Mouse (Mus musculus) embryonic facial prominence, embryonic 11.5 days (tissue): Measurements from ENCODE around the gene Ripor1. TPM values are rescaled to one million over a fixed set of nuclear protein-coding genes. Genes with fewer than 3 reads are reported as not detected.
A peak's percentile ranks its signal among the peaks of the same experiment; 100 is the strongest.

Experiments used
- ATAC-seq: fragments of 200-750 bp; cut with Nextera tagmentation; replicated peaks from 2 replicates; pipeline ENCODE4 v1.8.0; 2017; ENCODE audit warnings: low read depth; ENCODE audit not compliant: insufficient number of reproducible peaks, low FRiP score, low TSS enrichment
- DNase-seq: peaks from one replicate; pipeline ENCODE4 v3.0.0-alpha.2; 2015; ENCODE audit warnings: low spot score
- H3K27ac ChIP-seq: fragments of 300-500 bp; sonication (generic); replicated peaks from 2 replicates; pipeline ENCODE4 v1.5.1; 2014; ENCODE audit warnings: mild to moderate bottlenecking, low read depth, low read length, control low read depth
- H3K27me3 ChIP-seq: fragments of 300-500 bp; sonication (generic); 2 replicates; pipeline ENCODE4 v1.6.1; 2014; ENCODE audit warnings: mild to moderate bottlenecking, low read length, moderate library complexity, mixed read lengths; ENCODE audit not compliant: control insufficient read depth, insufficient read depth
- H3K36me3 ChIP-seq: fragments of 300-500 bp; sonication (generic); replicated peaks from 2 replicates; pipeline ENCODE4 v1.6.1; 2014; ENCODE audit warnings: low read depth, mild to moderate bottlenecking, low read length, moderate library complexity, mixed read lengths; ENCODE audit not compliant: control insufficient read depth, insufficient read depth
- H3K4me1 ChIP-seq: fragments of 300-500 bp; sonication (generic); 2 replicates; pipeline ENCODE4 v1.6.1; 2014; ENCODE audit warnings: low read length, mixed read lengths; ENCODE audit not compliant: control insufficient read depth, insufficient read depth
- H3K4me2 ChIP-seq: fragments of 300-500 bp; sonication (generic); 2 replicates; pipeline ENCODE4 v1.6.1; 2014; ENCODE audit warnings: low read depth, mild to moderate bottlenecking, control low read depth, low read length, moderate library complexity
- H3K4me3 ChIP-seq: fragments of 300-500 bp; sonication (generic); 2 replicates; pipeline ENCODE4 v1.5.1; 2014; ENCODE audit warnings: low read depth, low read length, control low read depth
- H3K9ac ChIP-seq: fragments of 300-500 bp; sonication (generic); replicated peaks from 2 replicates; pipeline ENCODE4 v1.6.1; 2014; ENCODE audit warnings: mild to moderate bottlenecking, control low read depth, low read length
- H3K9me3 ChIP-seq: fragments of 300-500 bp; sonication (generic); replicated peaks from 2 replicates; pipeline ENCODE4 v1.6.1; 2016; ENCODE audit warnings: mild to moderate bottlenecking, low read length, inconsistent platforms, mixed read lengths; ENCODE audit not compliant: control insufficient read depth
- WGBS: fragments of 180-500 bp; shearing (Covaris S2); extraction: QIAGEN DNeasy Blood & Tissue Kit; methylation state at CpG from one replicate; pipeline ENCODE4 v1.1.7; 2014; 5-methylcytosine and 5-hydroxymethylcytosine counted together
- polyA plus RNA-seq: library from polyadenylated mRNA; unstranded; fragments of >200 nt; fragmentation: Nextera tagmentation; extraction: Ambion mirVana; gene quantifications from 2 replicates; pipeline ENCODE4 v1.2.1, GENCODE M21; 2014

The Ripor1 gene
- polyA plus RNA-seq, 1 experiment from 2014 or later, result 7.3 TPM

- under 1% methylated on average over 98 of the region's 126 CpGs for WGBS
- peak; percentile 93 for DNase-seq
- peak within 1 kb of the TSS; percentile 100 for H3K27ac ChIP-seq
- ATAC-seq, result peak; percentile 89
- H3K36me3 ChIP-seq, result no peaks in the 10 kb centered on the region
- peaks cover 3% of the 10 kb centered on the region; the same call in 1 of the 2 replicates for H3K4me1 ChIP-seq
- peak within 1 kb of the TSS; percentile 100 for H3K9ac ChIP-seq
- H3K27me3 ChIP-seq, result no peaks in the 10 kb centered on the region
- no peaks in the 10 kb centered on the region for H3K9me3 ChIP-seq
- peak within 1 kb of the TSS; percentile 90 for H3K4me3 ChIP-seq
- H3K4me2 ChIP-seq, result peak within 1 kb of the TSS; percentile 78
Observed at GRCm38 (mm10) chr8:105636018-105636962, 31.2 kb downstream of the Ripor1 start, which contains the start of gene Ctcf. Ctcf (plus strand) TSS chr8:105636568.

GRCm38 (mm10) chr8:105636963-105637510, 32.0 kb downstream of the Ripor1 start, which contains the start of gene Agrp:
Agrp (minus strand) TSS chr8:105637393.
- Histone ChIP-seq H3K27me3 (no peaks in the 10 kb centered on the region), H3K4me1 (peaks cover 3% of the 10 kb centered on the region; the same call in 1 of the 2 replicates), H3K9me3 (no peaks in the 10 kb centered on the region), H3K4me2 (peak within 1 kb of the TSS; percentile 78), H3K4me3 (peak within 1 kb of the TSS; percentile 90), H3K27ac (peak within 1 kb of the TSS; percentile 100), H3K36me3 (no peaks in the 10 kb centered on the region), H3K9ac (peak within 1 kb of the TSS; percentile 100)
- peak; percentile 54 for ATAC-seq
- WGBS, result under 1% methylated on average over 57 of the region's 63 CpGs
- DNase-seq, result peak; percentile 49

- peak overlapping the region; percentile 78 for H3K4me2 ChIP-seq
- H3K27me3 ChIP-seq, result no peaks in the 10 kb centered on the region
- H3K4me3 ChIP-seq, result peak overlapping the region; percentile 90
- peak overlapping the region; percentile 100 for H3K27ac ChIP-seq
- under 1% methylated on average over 11 of the region's 11 CpGs for WGBS
- ATAC-seq (no peak; the same call in 1 of the 2 replicates), DNase-seq (peak; percentile 63)
- no peaks in the 10 kb centered on the region for H3K36me3 ChIP-seq
- peaks cover 3% of the 10 kb centered on the region; the same call in 1 of the 2 replicates for H3K4me1 ChIP-seq
- no peaks in the 10 kb centered on the region for H3K9me3 ChIP-seq
- peak overlapping the region; percentile 100 for H3K9ac ChIP-seq
Observed at GRCm38 (mm10) chr8:105637601-105638041, 32.6 kb downstream of the Ripor1 start.

GRCm38 (mm10) chr8:105638510-105638909, 33.5 kb downstream of the Ripor1 start:
- Histone ChIP-seq H3K36me3 (no peaks in the 10 kb centered on the region; the same call in 1 of the 2 replicates), H3K9ac (peak overlapping the region; percentile 18; the same call in 1 of the 2 replicates), H3K27me3 (no peaks in the 10 kb centered on the region), H3K27ac (no peak overlapping the region), H3K4me2 (no peak overlapping the region), H3K9me3 (no peaks in the 10 kb centered on the region), H3K4me3 (0 out of 2 replicates have a peak overlapping the region, but pooled peaks have one; percentile 90), H3K4me1 (peaks cover 3% of the 10 kb centered on the region; the same call in 1 of the 2 replicates)
- ATAC-seq (no peak), DNase-seq (no peak)
- 88% methylated on average over 4 of the region's 4 CpGs for WGBS

GRCm38 (mm10) chr8:105639835-105640234, 34.8 kb downstream of the Ripor1 start:
- H3K27me3 ChIP-seq, result no peaks in the 10 kb centered on the region
- no peak overlapping the region for H3K4me3 ChIP-seq
- H3K4me1 ChIP-seq, result peaks cover 3% of the 10 kb centered on the region; the same call in 1 of the 2 replicates
- no peak overlapping the region for H3K4me2 ChIP-seq
- H3K36me3 ChIP-seq, result peaks cover 2% of the 10 kb centered on the region; the same call in 1 of the 2 replicates
- no peak overlapping the region for H3K27ac ChIP-seq
- DNase-seq (no peak), ATAC-seq (no peak)
- H3K9ac ChIP-seq, result no peak overlapping the region
- H3K9me3 ChIP-seq, result no peaks in the 10 kb centered on the region
- WGBS, result 86% methylated on average over 1 of the region's 1 CpGs

GRCm38 (mm10) chr8:105640511-105640910, 35.5 kb downstream of the Ripor1 start:
- ATAC-seq, result no peak
- Histone ChIP-seq H3K4me3 (no peak overlapping the region), H3K9me3 (no peaks in the 10 kb centered on the region), H3K4me2 (no peak overlapping the region), H3K27me3 (no peaks in the 10 kb centered on the region), H3K27ac (no peak overlapping the region), H3K9ac (no peak overlapping the region), H3K4me1 (peaks cover 3% of the 10 kb centered on the region; the same call in 1 of the 2 replicates), H3K36me3 (peaks cover 7% of the 10 kb centered on the region; the same call in 1 of the 2 replicates)
- WGBS, result 92% methylated on average over 2 of the region's 2 CpGs
- no peak for DNase-seq

- no peak for ATAC-seq
- WGBS, result 96% methylated on average over 1 of the region's 1 CpGs
Observed at GRCm38 (mm10) chr8:105645205-105645604, 40.1 kb downstream of the Ripor1 start.

More at GRCm38 (mm10) chr8:105645205-105645604, 40.1 kb downstream of the Ripor1 start:
- no peak overlapping the region for H3K9ac ChIP-seq
- no peak overlapping the region for H3K27ac ChIP-seq
- no peak overlapping the region for H3K4me2 ChIP-seq
- no peaks in the 10 kb centered on the region for H3K4me1 ChIP-seq
- no peak overlapping the region for H3K4me3 ChIP-seq
- peaks cover 8% of the 10 kb centered on the region for H3K36me3 ChIP-seq
- H3K9me3 ChIP-seq, result no peaks in the 10 kb centered on the region
- DNase-seq, result no peak
- H3K27me3 ChIP-seq, result no peaks in the 10 kb centered on the region
